Mouse (Mus musculus) mouse embryonic stem cell (cell line): ENCODE results near the gene Zmat3.

ENCODE experiments used
- in situ Hi-C, 2 experiments: fragments of 300-500 bp; cut with MboI; formaldehyde crosslinking; loops; 1 replicate in 1 of 2; 3 replicates in 1 of 2; pipeline ENCODE4 v1.14.3; 2019 to 2020; ENCODE audit warnings: low sequenced_read_pairs in 2 of 2, low pct_unique_long_range_greater_than_20kb in 1 of 2, mixed read lengths in 1 of 2; ENCODE audit not compliant: unreplicated experiment in 1 of 2

Zmat3 gene

DNA sequence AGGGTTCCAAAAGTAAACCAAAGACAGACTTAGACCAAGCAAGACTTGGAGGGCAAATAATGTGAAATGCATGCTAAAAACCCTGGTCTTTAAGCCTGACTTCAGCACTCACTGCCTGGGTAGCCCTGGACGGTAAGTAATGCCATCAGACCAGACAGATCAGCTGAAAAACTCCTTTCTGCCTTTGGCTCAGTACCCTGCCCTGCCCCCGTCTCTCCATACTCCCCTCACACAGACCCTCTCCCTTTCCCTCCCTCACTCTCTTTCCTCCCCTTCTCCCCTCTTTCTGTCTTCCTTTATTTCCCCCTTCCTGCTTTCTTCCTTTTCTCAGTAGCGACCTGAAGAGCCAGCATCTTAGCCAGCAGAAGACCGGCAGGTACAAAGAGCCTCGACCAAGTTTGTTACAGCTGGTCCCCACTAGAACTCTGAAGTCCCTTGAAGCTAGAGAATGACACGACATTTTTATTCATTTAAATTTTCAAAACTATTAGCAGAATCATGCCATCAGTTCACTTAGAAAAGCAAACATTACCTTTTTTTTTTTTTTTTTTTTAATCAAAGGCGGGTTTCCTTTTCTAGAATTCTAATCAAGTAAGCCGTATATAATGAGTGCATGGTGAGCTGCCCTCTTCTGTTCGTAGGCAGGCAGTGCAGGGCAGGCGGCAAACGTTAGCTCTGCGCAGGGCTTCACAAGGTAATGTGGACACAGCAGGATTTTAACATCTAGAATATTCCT, 48.5 kb downstream of the Zmat3 start:
- in situ Hi-C loops: loop anchor here in 1 of 2 experiments (25.0 kb wide), 1 partner anchor 530 kb away; no protein-coding TSS in a partner anchor

DNA sequence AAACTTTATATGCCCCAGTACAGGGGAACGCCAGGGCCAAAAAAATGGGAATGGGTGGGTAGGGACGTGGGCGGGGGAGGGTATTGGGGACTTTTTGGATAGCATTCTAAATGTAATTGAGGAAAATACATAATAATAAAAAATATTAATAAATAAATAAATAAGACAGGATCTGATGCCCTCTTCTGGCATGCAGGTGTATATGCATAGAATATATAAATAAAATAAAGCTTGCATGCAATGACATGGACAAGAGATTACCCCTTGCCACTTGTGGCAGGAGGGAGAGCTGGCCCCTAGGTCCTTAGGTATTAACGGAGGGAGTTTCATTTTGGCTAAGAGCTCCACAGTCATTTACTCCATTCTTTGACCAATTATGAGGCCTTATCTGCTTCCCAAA, 51.1 kb downstream of the Zmat3 start:
- in situ Hi-C loops: loop anchor here in 1 of 2 experiments (25.0 kb wide), 1 partner anchor 527 kb away; no protein-coding TSS in a partner anchor

DNA sequence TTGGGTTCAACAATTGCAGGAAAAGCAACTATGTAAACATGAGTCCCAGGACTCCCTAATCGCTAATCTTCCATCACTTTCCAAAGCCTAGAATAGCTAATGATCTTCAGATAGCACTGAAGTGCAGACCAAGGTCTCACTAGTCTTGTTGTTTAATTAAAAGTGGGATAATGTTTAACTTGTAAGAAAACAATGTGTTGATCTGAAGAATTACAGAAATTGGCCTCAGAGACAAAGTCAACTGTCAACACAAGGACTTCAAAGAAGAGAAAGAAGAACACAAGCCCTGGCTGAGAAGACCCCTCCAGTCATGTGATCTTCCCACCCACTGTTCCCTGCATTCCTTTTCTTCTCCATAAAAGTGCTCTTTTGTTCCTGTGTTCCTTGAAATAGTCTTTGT, 61.6 kb downstream of the Zmat3 start:
- in situ Hi-C loops: loop anchor here in 1 of 2 experiments (25.0 kb wide), 1 partner anchor 517 kb away; no protein-coding TSS in a partner anchor

DNA sequence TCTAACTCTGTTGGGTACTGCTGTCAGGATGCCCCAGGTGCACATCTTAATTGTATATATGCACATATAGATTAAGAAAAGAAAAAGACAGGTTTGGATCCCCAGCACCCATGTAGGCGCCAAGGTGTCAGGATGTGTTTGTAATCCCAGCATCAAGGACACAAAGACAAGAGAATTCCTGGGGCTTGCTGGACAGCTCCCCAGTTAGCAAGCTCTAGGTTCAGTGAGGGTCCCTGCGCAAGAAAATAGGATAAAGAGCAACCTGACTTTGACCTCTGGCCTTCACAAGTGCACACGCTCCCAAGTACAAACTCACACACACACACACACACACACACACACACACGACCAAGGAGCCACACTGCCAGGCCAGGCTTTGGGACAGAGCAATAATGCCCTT, 73.8 kb downstream of the Zmat3 start:
- in situ Hi-C loops: loop anchor here in 1 of 2 experiments (25.0 kb wide), 1 partner anchor 505 kb away; no protein-coding TSS in a partner anchor
